Mouse (Mus musculus) brain, embryonic 14.5 days (tissue): Measurements from ENCODE around the gene Btg2.

Source experiments
- CTCF ChIP-seq: fragments of 200-500 bp; IDR thresholded peaks from 2 replicates; pipeline ENCODE4 v1.5.1; 2012; ENCODE audit warnings: inconsistent platforms, mild to moderate bottlenecking, moderate library complexity, borderline replicate concordance; ENCODE audit not compliant: insufficient read depth, insufficient read length; ENCODE audit errors: extremely low read depth
- POLR2A ChIP-seq: fragments of 200-500 bp; IDR thresholded peaks from 2 replicates; pipeline ENCODE4 v1.6.1; 2012; ENCODE audit warnings: mild to moderate bottlenecking, inconsistent platforms, borderline replicate concordance; ENCODE audit not compliant: poor library complexity, insufficient read depth, insufficient read length, severe bottlenecking; ENCODE audit errors: extremely low read depth

- no peak for TF ChIP-seq CTCF
- TF ChIP-seq POLR2A, result no peak
These were observed 22.6 kb downstream of the Btg2 start for GRCm38 (mm10) chr1:134056285-134056684.
